Mouse (Mus musculus) embryo, embryonic 9.5 days (tissue): ENCODE measurements around the gene Ttc33.
"Not testable (repeated sequence)": the region's sequence is repeated elsewhere in the genome, so short reads cannot be mapped to it uniquely, and the experiment has no call there.

Source experiments
- DNase-seq: peaks from one replicate; pipeline ENCODE4 v3.0.0-alpha.2; 2017; ENCODE audit errors: extremely low spot score

Gene Ttc33

GRCm38 (mm10) chr15:5184668-5185330 lies 526 bp upstream of the Ttc33 start:
- no peak for DNase-seq

- no peak for DNase-seq
Observed at GRCm38 (mm10) chr15:5186293-5186675, 959 bp downstream of the Ttc33 start.

- DNase-seq = no peak
Observed at GRCm38 (mm10) chr15:5187116-5187515, 1.8 kb downstream of the Ttc33 start.

- DNase-seq = no peak
Observed at GRCm38 (mm10) chr15:5188029-5188428, 2.7 kb downstream of the Ttc33 start.

GRCm38 (mm10) chr15:5189504-5190093 lies 4.3 kb downstream of the Ttc33 start:
- no peak for DNase-seq

GRCm38 (mm10) chr15:5193833-5194232 lies 8.5 kb downstream of the Ttc33 start:
- DNase-seq = no peak

- DNase-seq = no peak
Observed at GRCm38 (mm10) chr15:5194446-5194845, 9.1 kb downstream of the Ttc33 start.

GRCm38 (mm10) chr15:5194931-5195330 lies 9.6 kb downstream of the Ttc33 start:
- DNase-seq = no peak

- DNase-seq = no peak
Observed at GRCm38 (mm10) chr15:5195987-5196514, 10.7 kb downstream of the Ttc33 start.

GRCm38 (mm10) chr15:5196691-5197090 lies 11.4 kb downstream of the Ttc33 start:
- no peak for DNase-seq

- no peak for DNase-seq
Observed at GRCm38 (mm10) chr15:5205222-5205621, 19.9 kb downstream of the Ttc33 start.

GRCm38 (mm10) chr15:5209116-5209515 lies 23.8 kb downstream of the Ttc33 start:
- DNase-seq = no peak

GRCm38 (mm10) chr15:5220491-5220890 lies 35.2 kb downstream of the Ttc33 start:
- DNase-seq = no peak

GRCm38 (mm10) chr15:5230746-5231145 lies 45.4 kb downstream of the Ttc33 start:
- not testable (repeated sequence) for DNase-seq

- no peak for DNase-seq
Observed at GRCm38 (mm10) chr15:5234659-5235058, 49.3 kb downstream of the Ttc33 start.

- no peak for DNase-seq
Observed at GRCm38 (mm10) chr15:5235527-5235926, 50.2 kb downstream of the Ttc33 start.

- peak; percentile 69 for DNase-seq
Observed at GRCm38 (mm10) chr15:5236538-5236937, 51.2 kb downstream of the Ttc33 start.

GRCm38 (mm10) chr15:5237012-5237660 lies 51.8 kb downstream of the Ttc33 start:
- no peak for DNase-seq

- DNase-seq = no peak
Observed at GRCm38 (mm10) chr15:5238073-5238472, 52.7 kb downstream of the Ttc33 start.

GRCm38 (mm10) chr15:5238553-5238952 lies 53.2 kb downstream of the Ttc33 start:
- DNase-seq = no peak

- DNase-seq = no peak
Observed at GRCm38 (mm10) chr15:5239361-5239760, 54.0 kb downstream of the Ttc33 start.

GRCm38 (mm10) chr15:5239901-5240300 lies 54.6 kb downstream of the Ttc33 start:
- DNase-seq = no peak

- DNase-seq = no peak
Observed at GRCm38 (mm10) chr15:5240360-5240759, 55.0 kb downstream of the Ttc33 start.
